Mouse (Mus musculus) lung, embryonic 15.5 days (tissue): ENCODE data around the gene Il1r1. TPM values are rescaled to one million over a fixed set of nuclear protein-coding genes. Genes with fewer than 3 reads are reported as not detected.

Source experiments
- ATAC-seq: fragments of 200-750 bp; cut with Nextera tagmentation; 2 replicates; pipeline ENCODE4 v1.8.0; 2017; ENCODE audit warnings: moderate number of reproducible peaks, borderline replicate concordance; ENCODE audit not compliant: low FRiP score, low TSS enrichment; ENCODE audit errors: extremely low read depth
- H3K27ac ChIP-seq: fragments of 300-500 bp; sonication (generic); 2 replicates; pipeline ENCODE4 v1.5.1; 2015; ENCODE audit warnings: moderate library complexity, mild to moderate bottlenecking, inconsistent platforms
- H3K27me3 ChIP-seq: fragments of 300-500 bp; sonication (generic); 2 replicates; pipeline ENCODE4 v1.6.1; 2015; ENCODE audit warnings: inconsistent platforms
- H3K36me3 ChIP-seq: fragments of 300-500 bp; sonication (generic); 2 replicates; pipeline ENCODE4 v1.6.1; 2015; ENCODE audit warnings: inconsistent platforms
- H3K4me1 ChIP-seq: fragments of 300-500 bp; sonication (generic); 2 replicates; pipeline ENCODE4 v1.6.1; 2015; ENCODE audit warnings: inconsistent platforms
- H3K4me2 ChIP-seq: fragments of 300-500 bp; sonication (generic); 2 replicates; pipeline ENCODE4 v1.6.1; 2015; ENCODE audit warnings: inconsistent platforms, mild to moderate bottlenecking, moderate library complexity
- H3K4me3 ChIP-seq: fragments of 300-500 bp; sonication (generic); 2 replicates; pipeline ENCODE4 v1.5.1; 2015; ENCODE audit warnings: mild to moderate bottlenecking, inconsistent platforms
- H3K9ac ChIP-seq: fragments of 300-500 bp; sonication (generic); 2 replicates; pipeline ENCODE4 v1.6.1; 2015; ENCODE audit warnings: inconsistent platforms
- H3K9me3 ChIP-seq: fragments of 300-500 bp; sonication (generic); 2 replicates; pipeline ENCODE4 v1.6.1; 2016; ENCODE audit warnings: inconsistent platforms
- WGBS: fragments of 180-500 bp; shearing (Covaris S2); methylation state at CpG from one replicate; pipeline ENCODE4 v1.1.7; 2015; 5-methylcytosine and 5-hydroxymethylcytosine counted together
- polyA plus RNA-seq: library from polyadenylated mRNA; unstranded; fragments of >200 nt; fragmentation: Nextera tagmentation; extraction: Ambion mirVana; gene quantifications from 2 replicates; pipeline ENCODE4 v1.2.1, GENCODE M21; 2015

The Il1r1 gene
- polyA plus RNA-seq, 1 experiment from 2014 or later = 10.9 TPM

DNA sequence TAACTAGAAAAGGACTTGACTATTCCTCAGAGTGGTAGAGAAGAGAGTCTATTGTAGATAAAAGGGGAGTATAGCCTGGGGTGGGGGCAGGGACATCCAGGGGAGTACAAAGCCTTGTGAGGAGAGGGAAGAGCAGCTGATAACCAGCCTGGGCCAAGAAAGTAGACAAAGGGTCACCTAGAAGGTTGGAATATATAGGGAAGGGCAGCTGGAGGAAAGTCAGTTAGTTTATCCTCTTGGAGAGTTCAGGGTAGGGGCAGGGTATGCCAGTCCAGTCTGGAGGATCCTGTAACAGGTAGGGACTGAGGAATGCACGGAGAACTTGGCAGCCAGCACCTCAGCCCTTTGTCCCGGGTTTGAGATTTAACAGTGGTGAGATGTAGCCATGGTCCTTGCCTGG lies 133.5 kb downstream of the Il1r1 start:
- H3K36me3 ChIP-seq = no peaks in the 10 kb centered on the region
- peak overlapping the region; percentile 72 for H3K27ac ChIP-seq
- H3K9me3 ChIP-seq = no peaks in the 10 kb centered on the region
- H3K4me2 ChIP-seq = no peak overlapping the region
- peaks cover 33% of the 10 kb centered on the region for H3K4me1 ChIP-seq
- ATAC-seq = 0 out of 2 replicates have a peak, but pooled peaks have one; percentile 2
- H3K27me3 ChIP-seq = no peaks in the 10 kb centered on the region
- 62% methylated on average over 2 of the region's 2 CpGs for WGBS
- no peak overlapping the region for H3K9ac ChIP-seq
- no peak overlapping the region for H3K4me3 ChIP-seq

DNA sequence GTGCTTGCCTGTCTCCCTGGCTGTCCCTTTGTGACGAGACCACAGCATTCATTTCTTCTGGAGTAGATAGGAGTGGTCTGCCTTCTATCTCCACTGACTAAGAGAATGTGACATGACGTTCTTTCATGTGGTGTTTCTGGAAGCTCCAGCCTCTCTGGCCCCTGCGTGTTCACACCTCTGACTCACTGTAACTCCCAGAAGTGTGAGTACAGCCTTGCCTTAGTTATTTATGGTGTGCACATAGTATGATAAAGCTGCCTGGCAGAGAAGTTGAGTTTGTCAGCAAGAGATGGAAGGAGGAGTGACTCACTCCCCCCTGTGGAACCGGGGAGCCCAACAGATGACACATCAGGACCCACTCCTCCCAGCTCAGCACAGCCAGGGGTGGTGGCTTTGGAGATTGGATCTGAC lies 133.9 kb downstream of the Il1r1 start:
- no peak overlapping the region for H3K4me3 ChIP-seq
- peak; percentile 30; the same call in 1 of the 2 replicates for ATAC-seq
- no peaks in the 10 kb centered on the region for H3K36me3 ChIP-seq
- no peak overlapping the region for H3K9ac ChIP-seq
- H3K4me1 ChIP-seq = peaks cover 33% of the 10 kb centered on the region
- no peak overlapping the region for H3K4me2 ChIP-seq
- H3K9me3 ChIP-seq = no peaks in the 10 kb centered on the region
- peak overlapping the region; percentile 72 for H3K27ac ChIP-seq
- no peaks in the 10 kb centered on the region for H3K27me3 ChIP-seq
- WGBS = 46% methylated on average over 4 of the region's 4 CpGs

DNA sequence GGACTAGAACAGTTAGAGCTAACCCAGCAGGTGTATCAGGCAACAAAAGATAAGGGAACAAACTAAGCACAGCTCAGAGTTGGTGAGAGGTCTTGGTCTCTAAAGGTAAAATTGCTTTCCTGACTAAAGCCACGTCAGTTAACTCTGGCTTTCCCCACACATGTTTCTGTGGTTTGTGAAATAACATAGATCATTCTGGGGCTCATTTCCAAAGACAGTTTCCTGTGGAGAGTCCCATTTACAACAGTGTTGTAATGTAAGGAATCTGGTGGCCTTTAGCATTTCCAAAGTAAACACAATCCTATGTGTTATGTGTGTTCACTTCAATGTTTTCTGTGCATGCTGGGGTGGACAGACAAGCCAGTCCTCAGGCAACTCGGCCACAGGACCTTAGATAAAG lies 134.9 kb downstream of the Il1r1 start:
- no peaks in the 10 kb centered on the region for H3K27me3 ChIP-seq
- H3K27ac ChIP-seq = no peak overlapping the region
- no peak overlapping the region for H3K4me3 ChIP-seq
- 37% methylated on average over 2 of the region's 2 CpGs for WGBS
- H3K4me1 ChIP-seq = peaks cover 33% of the 10 kb centered on the region
- H3K36me3 ChIP-seq = no peaks in the 10 kb centered on the region
- no peak for ATAC-seq
- H3K4me2 ChIP-seq = no peak overlapping the region
- no peaks in the 10 kb centered on the region for H3K9me3 ChIP-seq
- H3K9ac ChIP-seq = no peak overlapping the region

DNA sequence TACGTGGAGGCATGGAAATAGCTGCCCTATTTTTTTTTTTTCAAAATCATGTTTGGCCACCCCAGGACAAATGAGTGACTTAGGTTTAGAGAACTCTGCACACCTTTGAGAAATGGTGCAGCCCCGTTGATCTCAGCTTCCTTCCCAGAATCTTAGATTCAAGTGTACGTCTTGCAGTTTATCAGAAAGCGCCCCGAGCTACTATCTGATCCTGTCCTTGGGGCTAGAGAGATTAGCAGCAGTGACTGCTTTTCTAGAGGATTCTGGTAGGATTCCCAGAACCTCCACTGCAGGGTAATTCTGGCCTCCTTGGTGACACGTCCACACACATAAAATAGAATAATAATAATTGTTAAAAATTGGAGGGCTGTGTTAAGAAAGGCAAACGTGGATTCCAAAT lies 136.1 kb downstream of the Il1r1 start:
- 62% methylated on average over 7 of the region's 7 CpGs for WGBS
- peaks cover 21% of the 10 kb centered on the region for H3K4me1 ChIP-seq
- no peaks in the 10 kb centered on the region for H3K36me3 ChIP-seq
- no peak overlapping the region for H3K4me2 ChIP-seq
- H3K4me3 ChIP-seq = no peak overlapping the region
- ATAC-seq = no peak
- no peaks in the 10 kb centered on the region for H3K27me3 ChIP-seq
- no peak overlapping the region for H3K9ac ChIP-seq
- H3K27ac ChIP-seq = no peak overlapping the region
- no peaks in the 10 kb centered on the region for H3K9me3 ChIP-seq

DNA sequence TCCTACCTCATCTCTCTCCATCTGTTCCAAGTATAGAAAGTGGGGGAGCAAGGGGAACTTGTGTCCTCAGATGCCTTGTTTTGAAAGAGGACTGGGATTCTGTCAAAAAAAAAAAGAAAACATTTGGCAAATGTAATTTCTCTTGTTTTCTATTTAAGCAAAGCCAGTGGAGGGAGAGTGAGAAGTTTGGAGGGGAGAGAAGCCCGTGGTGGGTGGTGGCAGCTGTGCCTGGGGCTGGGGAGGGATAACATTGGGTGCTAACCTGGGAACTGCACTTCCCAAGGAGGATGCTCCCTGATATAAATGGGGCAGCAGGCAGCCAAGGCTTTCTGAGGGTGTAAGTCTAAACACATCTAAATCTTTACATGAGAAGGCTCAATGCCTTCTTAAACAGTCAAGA lies 136.7 kb downstream of the Il1r1 start:
- H3K4me2 ChIP-seq = no peak overlapping the region
- no peak overlapping the region for H3K4me3 ChIP-seq
- no peaks in the 10 kb centered on the region for H3K27me3 ChIP-seq
- peaks cover 18% of the 10 kb centered on the region for H3K4me1 ChIP-seq
- H3K27ac ChIP-seq = no peak overlapping the region
- WGBS = 55% methylated on average over 1 of the region's 1 CpGs
- no peaks in the 10 kb centered on the region for H3K9me3 ChIP-seq
- H3K36me3 ChIP-seq = no peaks in the 10 kb centered on the region
- no peak overlapping the region for H3K9ac ChIP-seq
- ATAC-seq = no peak

DNA sequence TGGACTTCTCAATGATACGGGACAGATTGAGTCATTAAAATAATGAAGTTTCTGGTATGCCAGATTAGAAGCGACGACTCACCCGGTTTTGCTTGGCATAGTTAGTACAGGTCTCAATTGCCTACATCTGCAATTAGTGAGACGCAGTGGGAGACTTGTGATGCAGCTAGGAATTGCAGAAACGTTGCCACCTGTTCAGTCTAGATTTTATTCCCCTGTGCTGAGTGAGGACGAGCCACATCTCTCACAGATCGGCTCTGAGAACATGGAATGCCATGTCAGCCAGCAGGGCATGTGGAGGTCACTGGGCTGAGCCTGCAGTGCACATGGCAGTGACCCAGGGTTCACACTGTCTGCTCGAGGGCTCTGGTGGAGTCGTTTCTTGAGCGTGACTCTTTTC lies 137.9 kb downstream of the Il1r1 start:
- Histone ChIP-seq H3K4me1 (peaks cover 18% of the 10 kb centered on the region), H3K27ac (no peak overlapping the region), H3K9me3 (no peaks in the 10 kb centered on the region), H3K27me3 (no peaks in the 10 kb centered on the region), H3K4me3 (no peak overlapping the region), H3K36me3 (no peaks in the 10 kb centered on the region), H3K9ac (no peak overlapping the region), H3K4me2 (no peak overlapping the region)
- ATAC-seq = no peak
- 66% methylated on average over 11 of the region's 11 CpGs for WGBS

Other genes starting within 250 kb of the Il1r1 start
- gene Il1r2, start 151.0 kb upstream of the Il1r1 start, polyA plus RNA-seq = 1.2 and 1.3 TPM in 2 replicates
- 11.1 and 13.0 TPM in 2 replicates for gene Il1rl2, start 99.5 kb downstream of the Il1r1 start, polyA plus RNA-seq
- gene Il1rl1, start 204.5 kb downstream of the Il1r1 start, polyA plus RNA-seq = 0.70 and 0.77 TPM in 2 replicates
- 3.0 and 3.3 TPM in 2 replicates for gene Il18r1, start 240.5 kb downstream of the Il1r1 start, polyA plus RNA-seq